Mouse (Mus musculus): ENCODE measurements around the gene Ache. TPM values are rescaled to one million over a fixed set of nuclear protein-coding genes. Genes with fewer than 3 reads are reported as not detected.
A peak's percentile ranks its signal among the peaks of the same experiment; 100 is the strongest.

Gene Ache
- polyA plus RNA-seq, 1 experiment = 23.1 TPM

GRCm38 (mm10) chr5:137313466-137314192 is 26.3 kb downstream of the Ache start:
- no peak for TF ChIP-seq GATA1 (IDR thresholded peaks at IDR 0.05; ENCODE audit: low read length)

GRCm38 (mm10) chr5:137314193-137315083 is 27.1 kb downstream of the Ache start, which contains the start of gene Trip6:
TSS of gene Trip6 (minus strand) at chr5:137314404.
- TF ChIP-seq GATA1 (IDR thresholded peaks at IDR 0.05; ENCODE audit: low read length) = no peak

DNA sequence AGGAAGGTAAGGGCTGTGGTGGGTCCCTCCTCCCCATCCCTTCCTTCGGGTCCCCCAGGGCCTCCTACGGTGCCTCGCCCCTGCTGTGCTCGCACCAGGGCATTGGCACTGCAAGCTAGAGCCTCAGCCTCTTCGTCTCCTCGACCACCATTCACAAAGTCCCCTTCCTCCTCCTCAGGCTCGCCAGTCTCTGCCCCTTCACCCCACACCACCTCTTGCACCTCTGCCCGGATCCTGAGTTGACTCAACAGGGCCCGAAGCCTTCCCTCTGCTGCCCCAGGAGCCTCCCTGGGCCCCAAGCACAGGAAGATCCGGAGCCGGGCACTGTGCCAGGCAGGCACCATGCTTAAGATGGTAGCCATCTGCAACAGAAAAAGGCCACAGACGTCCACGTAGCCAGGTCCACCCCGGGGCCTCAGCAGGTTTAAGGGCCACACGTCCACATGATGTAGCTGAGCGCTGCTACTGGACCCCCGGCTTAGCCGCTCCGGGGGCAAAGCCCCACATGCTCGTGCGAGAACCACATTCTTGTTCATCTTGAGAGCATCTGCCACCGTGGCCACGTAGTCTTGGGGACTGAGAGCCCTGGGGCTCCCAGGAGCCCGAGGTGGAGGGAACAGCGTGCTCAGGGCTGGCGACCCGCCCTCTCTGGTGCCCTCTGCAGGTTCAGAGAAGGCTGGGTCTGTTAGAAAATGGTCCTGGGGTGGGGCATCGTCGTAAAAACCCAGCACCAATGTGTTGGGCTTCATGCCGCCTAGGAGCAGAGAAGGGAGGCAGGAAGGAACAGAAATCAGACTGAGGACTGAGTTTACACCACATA is 28.0 kb downstream of the Ache start:
- TF ChIP-seq GATA1 (IDR thresholded peaks at IDR 0.05; ENCODE audit: low read length) = no peak

DNA sequence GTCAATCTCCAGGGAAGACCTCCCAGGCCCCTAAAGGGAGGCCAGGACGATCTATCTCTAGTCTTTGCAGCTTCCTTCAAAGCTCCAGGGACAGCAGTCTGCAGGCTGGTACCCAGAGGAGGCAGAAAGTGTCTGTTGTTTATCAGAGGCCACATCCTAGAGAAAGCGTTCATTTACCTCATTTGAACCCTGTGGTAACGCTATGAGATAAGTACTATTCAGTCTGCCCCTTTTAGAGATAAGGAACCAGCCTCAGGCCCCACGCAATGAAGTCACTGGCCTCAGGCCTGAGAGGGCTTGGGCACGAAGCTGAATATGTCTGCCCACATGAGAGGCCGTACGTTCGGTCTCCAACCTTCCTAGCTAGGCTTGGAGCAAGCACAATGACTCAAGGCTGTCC is 30.0 kb downstream of the Ache start:
- peak; percentile 90 for TF ChIP-seq GATA1 (IDR thresholded peaks at IDR 0.05; ENCODE audit: low read length)

- TF ChIP-seq GATA1 (IDR thresholded peaks at IDR 0.05; ENCODE audit: low read length) = no peak
These were observed 31.3 kb downstream of the Ache start for GRCm38 (mm10) chr5:137318570-137318969.

DNA sequence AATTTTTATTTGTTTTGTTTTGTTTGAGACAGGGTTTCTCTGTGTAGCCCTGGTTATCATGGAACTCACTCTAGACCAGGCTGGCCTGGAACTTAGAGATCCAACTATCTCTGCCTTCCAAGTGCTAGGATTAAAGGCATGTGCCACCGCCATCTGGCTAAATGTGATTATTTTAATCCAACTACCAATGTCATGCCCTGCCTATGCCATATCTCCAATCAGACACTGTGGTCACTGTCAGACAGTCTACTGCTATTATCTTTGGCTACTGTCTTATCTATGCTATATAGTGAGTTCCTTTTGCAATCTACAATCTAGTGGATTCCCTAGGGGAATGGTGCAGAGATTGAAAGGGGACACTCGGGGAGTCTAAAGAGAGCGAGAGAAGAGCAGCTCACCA is 33.7 kb downstream of the Ache start:
- TF ChIP-seq GATA1 (IDR thresholded peaks at IDR 0.05; ENCODE audit: low read length) = peak; percentile 88

- TF ChIP-seq GATA1 (IDR thresholded peaks at IDR 0.05; ENCODE audit: low read length) = no peak
These were observed 43.6 kb downstream of the Ache start for GRCm38 (mm10) chr5:137330910-137331309.

DNA sequence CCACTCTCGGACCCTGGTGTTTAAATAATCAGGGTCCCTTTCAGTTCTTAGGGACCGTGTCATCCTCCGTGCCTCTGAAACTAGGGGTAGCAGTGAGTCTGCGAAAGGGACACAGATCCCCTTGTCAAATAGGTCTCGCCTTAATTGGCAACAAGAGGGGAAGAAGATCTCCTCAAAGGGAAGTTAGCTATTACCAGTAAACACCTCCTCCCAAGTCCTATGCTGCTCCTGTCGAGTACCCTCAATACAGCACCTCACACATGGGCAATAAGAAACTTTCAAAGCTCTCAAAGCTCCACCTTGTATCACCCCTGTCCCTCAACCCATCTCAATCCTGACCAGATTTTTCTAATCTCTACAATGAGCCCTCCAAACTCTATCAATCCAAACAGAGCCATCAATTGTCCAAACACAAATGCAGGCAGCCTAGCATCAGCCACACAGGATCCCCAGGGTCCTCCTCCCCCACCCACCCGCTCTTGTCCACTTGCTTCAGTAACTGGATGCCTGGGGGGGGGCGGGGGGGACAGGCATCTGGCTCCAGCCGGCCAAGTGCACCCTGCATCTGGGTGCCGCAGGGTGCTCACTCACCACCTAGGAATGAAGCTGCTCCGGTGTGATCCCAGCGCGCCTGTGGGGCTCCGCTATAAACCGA is 45.7 kb downstream of the Ache start:
- no peak for TF ChIP-seq GATA1 (IDR thresholded peaks at IDR 0.05; ENCODE audit: low read length)

DNA sequence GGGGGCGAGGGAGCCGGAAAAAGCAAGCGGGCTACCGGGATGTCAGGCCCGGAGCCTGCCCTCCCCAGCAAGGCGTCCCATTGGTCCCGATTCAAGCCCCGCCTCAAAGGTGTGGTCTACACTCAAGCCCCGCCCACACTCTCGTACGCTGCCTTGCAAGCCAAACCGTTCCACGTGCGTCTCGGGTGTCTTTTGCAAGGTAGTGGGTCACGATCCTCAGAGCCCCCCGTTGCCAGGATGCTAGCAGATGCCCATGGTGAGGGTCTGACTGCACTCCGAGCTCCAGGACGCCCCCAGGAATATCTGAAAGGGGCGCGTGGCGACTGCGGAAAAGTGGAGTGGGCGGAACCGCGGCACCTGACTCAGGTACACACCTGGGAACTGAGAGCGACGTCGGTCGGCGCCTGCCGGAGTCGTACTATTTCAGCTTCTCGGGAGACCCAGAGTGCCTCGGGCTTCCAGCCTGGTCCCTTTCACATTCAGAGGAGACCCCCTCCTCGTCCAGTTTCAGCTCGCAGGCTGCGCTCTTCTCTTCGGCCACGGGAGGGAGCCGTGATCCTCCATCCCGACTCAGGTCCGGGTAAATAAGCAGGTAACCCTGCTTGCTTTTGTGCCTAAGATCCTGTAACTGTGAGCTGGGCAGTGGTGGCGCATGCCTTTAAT is 46.3 kb downstream of the Ache start, which contains the start of gene Slc12a9:
TSS of gene Slc12a9 (minus strand) at position 86 of the 663 bp plus-strand sequence.
- TF ChIP-seq GATA1 (IDR thresholded peaks at IDR 0.05; ENCODE audit: low read length) = no peak

- TF ChIP-seq GATA1 (IDR thresholded peaks at IDR 0.05; ENCODE audit: low read length) = no peak
These were observed 47.0 kb downstream of the Ache start for GRCm38 (mm10) chr5:137334317-137334716.

DNA sequence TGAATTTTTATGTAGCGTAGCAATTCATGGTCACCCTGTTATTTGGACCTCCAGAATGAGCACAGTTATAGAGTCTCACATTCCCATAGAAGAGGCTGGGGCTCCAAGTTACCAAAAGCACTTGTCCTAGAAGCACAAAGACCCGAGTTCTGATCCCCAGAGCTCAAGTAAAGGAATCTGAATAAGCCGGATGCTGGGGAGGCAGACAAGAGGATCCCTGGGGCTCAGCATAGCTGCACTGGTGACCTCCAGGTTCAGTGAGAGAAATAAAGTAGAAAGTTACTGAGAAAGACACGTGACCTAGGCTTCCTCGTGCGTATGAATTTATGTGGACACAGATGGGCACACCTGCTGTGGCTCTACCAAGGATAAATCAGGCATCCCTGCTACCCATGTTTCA is 47.7 kb downstream of the Ache start:
- TF ChIP-seq GATA1 (IDR thresholded peaks at IDR 0.05; ENCODE audit: low read length) = no peak

GRCm38 (mm10) chr5:137337190-137337589 is 49.9 kb downstream of the Ache start:
- no peak for TF ChIP-seq GATA1 (IDR thresholded peaks at IDR 0.05; ENCODE audit: low read length)

- TF ChIP-seq GATA1 (IDR thresholded peaks at IDR 0.05; ENCODE audit: low read length) = no peak
These were observed 50.9 kb downstream of the Ache start for GRCm38 (mm10) chr5:137338256-137338655.

DNA sequence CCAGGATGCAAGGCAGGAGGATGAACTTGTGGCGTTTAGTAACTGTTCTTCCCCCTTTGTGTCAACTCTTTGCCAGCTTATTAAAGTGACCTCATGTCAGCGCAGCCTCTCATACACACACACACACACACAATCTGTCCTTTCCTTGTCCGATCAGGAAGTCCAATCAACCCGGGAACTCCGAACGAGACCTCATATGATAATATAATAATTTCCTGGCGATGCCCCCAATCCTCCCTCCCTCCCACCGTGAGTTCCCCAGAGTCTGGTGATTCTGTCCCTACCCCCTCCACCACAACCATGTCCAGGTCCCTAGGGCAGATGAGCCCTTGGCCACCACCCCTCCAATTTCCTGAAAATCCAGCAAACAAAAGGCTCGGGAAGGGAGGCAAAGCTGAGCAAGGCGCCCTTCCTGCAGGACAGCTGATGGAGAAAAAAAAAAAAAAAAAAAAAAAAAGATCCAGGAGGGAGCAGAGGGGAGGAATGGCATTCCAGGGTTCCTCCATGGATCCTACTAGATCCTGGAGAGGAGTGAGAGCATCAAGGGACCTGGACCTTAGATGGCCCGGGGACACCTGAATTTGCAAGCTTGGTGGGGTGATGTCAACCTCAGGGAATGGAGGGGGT is 51.5 kb downstream of the Ache start:
- no peak for TF ChIP-seq GATA1 (IDR thresholded peaks at IDR 0.05; ENCODE audit: low read length)

Measured in G1E-ER4 (cell line).